Mouse (Mus musculus) adrenal gland, postnatal 25 days (tissue): Measurements from ENCODE around the gene Vav1. TPM values are rescaled to one million over a fixed set of nuclear protein-coding genes. Genes with fewer than 3 reads are reported as not detected.

ENCODE experiments used
- DNase-seq: peaks from one replicate; pipeline ENCODE4 v3.0.0; 2021; ENCODE audit warnings: mixed read lengths
- total RNA-seq: library from RNA; stranded (reverse); gene quantifications from 2 replicates; pipeline ENCODE4 v1.2.3, GENCODE M21; 2021

Vav1 gene
- total RNA-seq, 1 experiment from 2014 or later: 1.7 TPM

DNA sequence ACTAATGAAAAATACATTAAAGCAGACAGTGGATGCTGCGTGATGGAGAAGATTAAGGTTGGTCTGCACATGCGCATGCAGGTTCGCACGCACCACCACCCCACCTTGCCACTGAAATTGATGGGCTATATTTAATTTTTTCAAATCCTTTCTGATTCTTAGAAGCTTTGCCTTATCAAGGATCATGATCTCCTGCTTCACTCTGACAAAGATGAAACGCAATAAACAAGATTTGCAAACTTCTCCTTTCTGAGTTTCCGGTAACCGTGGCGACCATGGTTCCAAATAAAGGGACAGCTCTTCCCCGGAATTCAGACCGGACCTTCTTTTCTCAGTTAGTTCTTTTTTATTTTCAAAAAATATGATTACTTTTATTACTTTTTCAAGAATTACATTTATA is 59.1 kb downstream of the Vav1 start:
- no peak for DNase-seq

GRCm38 (mm10) chr17:57339298-57339697 is 60.4 kb downstream of the Vav1 start:
- DNase-seq: no peak

DNA sequence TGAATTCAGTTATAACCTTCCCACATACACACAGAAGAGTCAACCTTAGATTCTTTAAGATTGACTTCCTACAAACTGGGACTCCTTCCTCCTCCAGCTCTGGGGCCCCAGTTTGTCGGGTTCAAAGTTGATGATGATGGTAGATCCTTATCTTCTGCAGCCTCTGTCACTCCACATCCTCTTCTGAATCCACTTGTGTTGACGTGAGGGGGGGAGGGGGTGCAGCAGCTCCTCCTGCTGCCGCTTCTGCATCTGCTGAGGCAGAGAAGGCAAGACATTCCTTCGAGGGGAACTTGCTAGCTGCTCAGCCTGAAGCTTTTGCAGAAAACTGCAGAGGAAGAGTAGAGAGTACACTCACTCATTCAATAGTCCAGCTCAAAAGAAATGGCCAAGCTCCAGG is 62.7 kb downstream of the Vav1 start:
- no peak for DNase-seq

GRCm38 (mm10) chr17:57344029-57344707 is 65.3 kb downstream of the Vav1 start:
- DNase-seq: no peak

GRCm38 (mm10) chr17:57347017-57347416 is 68.1 kb downstream of the Vav1 start:
- no peak for DNase-seq

DNA sequence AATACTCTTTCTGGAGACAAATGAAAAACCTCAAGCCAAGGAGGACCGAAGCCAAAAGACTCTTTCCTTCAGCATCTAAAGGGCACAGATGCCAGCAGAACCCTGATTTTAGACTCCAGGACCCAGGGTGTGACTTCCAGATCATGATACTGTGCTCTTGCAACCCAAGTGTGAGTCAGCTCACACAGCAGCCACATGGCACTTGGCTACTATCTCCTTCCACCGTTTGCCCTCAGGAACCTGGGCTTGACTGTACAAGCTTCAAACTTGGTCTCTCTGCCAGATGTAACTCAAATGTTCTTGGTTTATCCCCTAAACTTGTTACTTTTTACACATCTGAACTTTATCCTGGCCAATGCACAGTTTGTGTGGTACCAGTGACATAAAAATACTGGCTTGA is 68.9 kb downstream of the Vav1 start:
- no peak for DNase-seq

DNA sequence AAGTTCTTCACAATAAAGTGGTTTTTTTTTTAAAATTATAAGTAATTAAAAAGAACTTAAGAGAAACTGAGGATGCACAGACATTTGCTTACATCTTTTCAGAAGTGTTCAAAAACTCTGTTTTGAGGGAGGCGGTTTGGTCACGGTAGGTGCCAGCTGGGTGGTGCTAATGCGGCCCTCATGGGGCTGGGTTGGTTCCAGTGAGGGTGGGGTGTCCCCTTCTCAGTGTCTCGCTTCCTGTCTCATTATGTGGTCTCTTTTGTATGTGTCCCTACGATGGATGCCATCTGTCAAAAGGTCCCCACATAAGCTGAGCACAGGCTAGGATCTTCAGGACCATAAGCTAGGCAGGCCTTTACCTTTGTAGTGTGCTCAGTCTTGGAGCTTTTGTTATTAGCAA is 70.2 kb downstream of the Vav1 start:
- no peak for DNase-seq

DNA sequence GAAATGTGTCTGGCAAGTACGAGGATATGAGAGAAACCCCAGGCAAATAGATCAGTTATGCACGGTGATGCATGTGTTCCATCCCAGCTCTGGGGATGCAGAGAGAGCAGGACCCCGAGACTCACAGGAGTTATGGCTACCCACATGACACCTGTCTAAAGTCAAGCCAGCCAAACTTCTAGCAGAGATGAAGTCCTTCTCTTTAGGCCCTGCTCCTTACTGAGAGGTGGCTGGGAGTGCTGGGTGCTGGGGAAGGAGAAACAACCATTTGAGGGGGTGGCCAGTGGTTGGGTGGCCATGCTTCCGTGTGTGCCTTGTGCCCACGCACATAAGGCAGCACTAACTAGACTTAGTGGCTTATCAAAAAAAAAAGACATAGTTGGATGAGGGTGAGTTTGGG is 71.3 kb downstream of the Vav1 start:
- DNase-seq: no peak

DNA sequence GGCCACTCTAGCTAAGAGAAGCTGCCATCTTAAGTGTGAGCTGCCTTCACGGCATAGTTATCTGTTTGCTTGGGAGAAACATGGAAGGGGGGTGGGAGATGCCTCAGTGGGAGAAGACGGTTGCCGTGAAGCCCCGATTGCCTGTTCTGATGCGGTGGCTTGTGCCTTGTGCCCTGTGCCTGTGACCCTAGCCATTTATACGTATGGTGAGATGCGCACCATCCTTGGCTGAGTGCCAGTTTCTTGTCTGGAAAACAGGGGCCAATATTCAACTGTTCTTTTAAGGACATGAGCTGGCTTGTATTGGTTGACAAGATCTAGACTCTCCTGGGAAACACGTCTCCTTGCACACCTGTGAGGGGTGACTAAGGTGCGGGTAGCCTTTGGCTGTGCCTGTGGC is 72.2 kb downstream of the Vav1 start:
- no peak for DNase-seq

GRCm38 (mm10) chr17:57358441-57358840 is 79.5 kb downstream of the Vav1 start, which contains the start of gene Adgre1:
Gene Adgre1 (plus strand): TSS chr17:57358691.
- no peak for DNase-seq

GRCm38 (mm10) chr17:57359485-57360241 is 80.8 kb downstream of the Vav1 start:
- no peak for DNase-seq

Other genes with a start within 250 kb of the Vav1 start
- 94.9 and 115 TPM in 2 replicates for gene Khsrp, start 247.6 kb upstream of the Vav1 start, total RNA-seq
- not detected in 2 replicates for gene Slc25a41, start 237.4 kb upstream of the Vav1 start, total RNA-seq
- 1.4 TPM in 1 of 2 replicates, not detected in the other for gene Crb3, start 220.0 kb upstream of the Vav1 start, total RNA-seq
- gene Slc25a23, start 219.2 kb upstream of the Vav1 start, total RNA-seq: 89.2 and 96.3 TPM in 2 replicates
- 1.6 TPM in 1 of 2 replicates, not detected in the other for gene Dennd1c, start 200.6 kb upstream of the Vav1 start, total RNA-seq
- 4.0 and 5.0 TPM in 2 replicates for gene Tubb4a, start 191.3 kb upstream of the Vav1 start, total RNA-seq
- gene Tnfsf9, start 173.8 kb upstream of the Vav1 start, total RNA-seq: 0.39 and 0.71 TPM in 2 replicates
- not detected in 2 replicates for gene Cd70, start 129.3 kb upstream of the Vav1 start, total RNA-seq
- gene Tnfsf14, start 84.9 kb upstream of the Vav1 start, total RNA-seq: not detected in 2 replicates
- 280 and 456 TPM in 2 replicates for gene C3, start 51.0 kb upstream of the Vav1 start, total RNA-seq
- gene Gpr108, start 30.7 kb upstream of the Vav1 start, total RNA-seq: 81.0 and 96.4 TPM in 2 replicates
- gene Trip10, start 29.6 kb upstream of the Vav1 start, total RNA-seq: 51.9 and 64.8 TPM in 2 replicates
- gene Adgre1, start 79.6 kb downstream of the Vav1 start, total RNA-seq: 2.4 and 4.1 TPM in 2 replicates